Mouse (Mus musculus) left cerebral cortex, postnatal 4 days (tissue): ENCODE measurements around the gene Rpl18. TPM values are rescaled to one million over a fixed set of nuclear protein-coding genes. Genes with fewer than 3 reads are reported as not detected.

Experiments used
- DNase-seq: peaks from one replicate; pipeline ENCODE4 v3.0.0-alpha.2; 2022
- intact Hi-C: fragments of 180-260 bp; cut with DNase I; formaldehyde crosslinking; loops from one replicate; pipeline ENCODE4 v1.15.1; 2025
- total RNA-seq, 2 experiments: library from RNA; stranded (reverse); gene quantifications; 2 replicates each; pipeline ENCODE4 v1.2.3; 2021

Rpl18 gene
- total RNA-seq, 2 experiments from 2014 or later: 640 to 672 TPM

- no peak for DNase-seq
- intact Hi-C loops: no loop called here
These were observed 52.2 kb downstream of the Rpl18 start for GRCm38 (mm10) chr7:45767500-45767899.

Other genes starting within 250 kb of the Rpl18 start
- gene Bax, start 248.6 kb upstream of the Rpl18 start, total RNA-seq: 100 to 1,000 TPM; 116 to 119 TPM
- under 1 TPM; 0.22 to 0.24 TPM for gene Tulp2, start 233.6 kb upstream of the Rpl18 start, total RNA-seq
- not detected for gene Gm45808, start 228.6 kb upstream of the Rpl18 start, total RNA-seq
- 1 to 10 TPM; 2.6 to 3.2 TPM for gene Dhdh, start 226.7 kb upstream of the Rpl18 start, total RNA-seq
- 100 to 1,000 TPM; 110 to 116 TPM for gene Nucb1, start 205.1 kb upstream of the Rpl18 start, total RNA-seq
- gene Ppp1r15a, start 189.2 kb upstream of the Rpl18 start, total RNA-seq: 10 to 100 TPM; 19.0 to 24.6 TPM
- gene Plekha4, start 189.1 kb upstream of the Rpl18 start, total RNA-seq: 1 to 10 TPM in 1 of 2 experiments, under 1 TPM in 1; 0.90 to 2.7 TPM
- gene Hsd17b14, start 160.6 kb upstream of the Rpl18 start, total RNA-seq: not detected
- 10 to 100 TPM; 22.9 to 25.3 TPM for gene Bcat2, start 145.3 kb upstream of the Rpl18 start, total RNA-seq
- gene Fgf21, start 100.0 kb upstream of the Rpl18 start, total RNA-seq: not detected
- gene Fut1, start 98.2 kb upstream of the Rpl18 start, total RNA-seq: under 1 TPM in 1 of 2 experiments, not detected in 1; 0.14 TPM
- under 1 TPM in 1 of 2 experiments, not detected in 1; 0.20 TPM for gene Izumo1, start 93.6 kb upstream of the Rpl18 start, total RNA-seq
- gene Rasip1, start 88.0 kb upstream of the Rpl18 start, total RNA-seq: 10 to 100 TPM; 23.5 to 25.1 TPM
- gene Mamstr, start 75.5 kb upstream of the Rpl18 start, total RNA-seq: 1 to 10 TPM; 1.7 to 2.6 TPM
- gene Fut2, start 49.1 kb upstream of the Rpl18 start, total RNA-seq: not detected
- gene Ntn5, start 31.4 kb upstream of the Rpl18 start, total RNA-seq: under 1 TPM in 1 of 2 experiments, not detected in 1; 0.34 TPM
- under 1 TPM; 0.18 to 0.20 TPM for gene Sec1, start 21.1 kb upstream of the Rpl18 start, total RNA-seq
- gene Car11, start 15.6 kb upstream of the Rpl18 start, total RNA-seq: 100 to 1,000 TPM; 136 to 144 TPM
- gene Dbp, start 10.4 kb upstream of the Rpl18 start, total RNA-seq: 10 to 100 TPM; 19.1 to 22.2 TPM
- gene Sphk2, start 2.5 kb downstream of the Rpl18 start, total RNA-seq: 10 to 100 TPM; 23.6 to 24.6 TPM
- gene Fam83e, start 5.8 kb downstream of the Rpl18 start, total RNA-seq: 1 to 10 TPM in 1 of 2 experiments, under 1 TPM in 1; 0.62 to 1.1 TPM
- not detected for gene Spaca4, start 10.4 kb downstream of the Rpl18 start, total RNA-seq
- 100 to 1,000 TPM; 304 to 352 TPM for gene Lmtk3, start 68.3 kb downstream of the Rpl18 start, total RNA-seq
- 1 to 10 TPM; 4.9 to 5.5 TPM for gene Sult2b1, start 69.2 kb downstream of the Rpl18 start, total RNA-seq
- 100 to 1,000 TPM; 249 TPM for gene Cyth2, start 99.1 kb downstream of the Rpl18 start, total RNA-seq
- 1 to 10 TPM; 1.6 to 2.1 TPM for gene Kcnj14, start 109.3 kb downstream of the Rpl18 start, total RNA-seq
- 10 to 100 TPM; 31.8 to 35.5 TPM for gene Grwd1, start 115.5 kb downstream of the Rpl18 start, total RNA-seq
- 100 to 1,000 TPM in 1 of 2 experiments, 10 to 100 TPM in 1; 98.9 to 109 TPM for gene Kdelr1, start 157.3 kb downstream of the Rpl18 start, total RNA-seq
- gene Grin2d, start 162.9 kb downstream of the Rpl18 start, total RNA-seq: 10 to 100 TPM; 31.9 to 39.5 TPM
- gene Syngr4, start 181.3 kb downstream of the Rpl18 start, total RNA-seq: under 1 TPM in 1 of 2 experiments, not detected in 1; 0.52 TPM
- gene Tmem143, start 181.5 kb downstream of the Rpl18 start, total RNA-seq: 10 to 100 TPM; 16.8 to 19.7 TPM
- gene Emp3, start 205.9 kb downstream of the Rpl18 start, total RNA-seq: 10 to 100 TPM in 1 of 2 experiments, 1 to 10 TPM in 1; 6.9 to 13.4 TPM
- 1 to 10 TPM; 1.9 to 2.4 TPM for gene Ccdc114, start 208.6 kb downstream of the Rpl18 start, total RNA-seq